In the genomic region with DNA sequence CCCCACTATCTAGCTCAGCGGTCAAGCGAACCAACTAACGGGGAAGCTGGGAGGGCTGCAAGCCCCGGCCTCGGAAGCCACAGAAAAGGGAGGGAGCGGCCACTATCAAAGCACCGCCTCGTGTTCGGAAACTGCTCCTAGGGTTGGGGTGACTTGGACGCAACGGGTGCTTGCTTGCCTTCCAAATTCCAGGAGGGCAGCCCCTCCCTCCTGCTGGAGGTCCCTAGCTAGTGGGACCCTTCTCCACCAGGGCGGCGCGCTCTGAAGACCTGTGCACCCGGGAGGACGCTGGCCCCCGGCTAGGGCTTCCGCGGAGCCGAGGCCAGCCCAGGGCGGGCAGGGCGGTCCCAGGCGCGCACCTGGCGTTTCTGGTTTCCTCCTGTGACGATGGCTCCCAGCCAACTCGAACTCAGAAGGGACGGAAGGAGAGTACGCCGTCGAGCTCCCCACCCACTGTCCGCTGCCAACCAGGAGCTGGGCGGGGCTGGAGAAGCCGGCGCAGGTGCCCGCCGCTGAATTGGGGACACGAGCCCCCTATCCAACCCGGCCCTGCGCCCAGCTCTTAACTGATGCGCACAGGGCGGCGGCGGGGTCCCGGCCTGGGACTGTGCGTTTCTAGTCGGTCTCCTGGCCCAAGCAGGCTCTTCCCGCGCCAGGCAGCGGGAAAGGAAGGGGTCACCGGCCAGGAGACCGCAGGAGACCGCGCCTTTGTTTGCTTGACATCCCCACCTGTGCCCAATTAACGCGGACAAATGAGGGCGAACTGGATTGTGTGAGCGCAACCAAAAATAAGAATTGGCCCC, we compare ENCODE assay signal across 9 mouse cellular contexts. TPM values are rescaled to one million over a fixed set of nuclear protein-coding genes. Genes with fewer than 3 reads are reported as not detected.
A peak's percentile ranks its signal among the peaks of the same experiment; 100 is the strongest.
DNase-seq lines count a peak whose midpoint lies in the region; ATAC-seq and TF ChIP-seq lines count a peak whose summit lies in the region.
"Had no signal": no experiment of that assay in that cellular context is flagged by ENCODE, and none has a peak within 500 bp of the region (broad histone marks: within the 10 kb centered on the region; RNA-seq: fewer than 3 reads in every experiment).

No protein-coding gene starts in this region.

- peak; percentile 86 for DNase-seq in kidney, postnatal 10 days
- DNase-seq in yolk sac, embryonic 10.5 days (ENCODE audit: low spot score), result peak; percentile 52

- H3K4me1 ChIP-seq in erythroblast, embryonic 14.5 days (ENCODE audit: control insufficient read depth), result peaks cover 4% of the 10 kb centered on the region; the same call in 1 of the 2 replicates
- peaks cover 21% of the 10 kb centered on the region for H3K4me1 ChIP-seq in heart, embryonic 15.5 days (replicated peaks)
- H3K4me1 ChIP-seq in small intestine, adult 2 months (ENCODE audit: control insufficient read depth, insufficient read depth, insufficient read length, low read length), result peaks cover 22% of the 10 kb centered on the region

- peaks cover 15% of the 10 kb centered on the region for H3K27me3 ChIP-seq in erythroblast, embryonic 14.5 days (ENCODE audit: control insufficient read depth)
- H3K27me3 ChIP-seq in heart, embryonic 15.5 days, result peaks cover 10% of the 10 kb centered on the region
- H3K27me3 ChIP-seq in small intestine, adult 2 months (ENCODE audit: control insufficient read depth, insufficient read depth, low read length), result no peaks in the 10 kb centered on the region

- no peaks in the 10 kb centered on the region for H3K79me2 ChIP-seq in macrophage (ENCODE audit: inconsistent target)

- peak; percentile 80; the same call in 1 of the 2 replicates for TF ChIP-seq POLR2A in small intestine, adult 2 months (IDR thresholded peaks at IDR 0.05; ENCODE audit: low read depth, low read length)

- no peak for TF ChIP-seq CTCF in small intestine, adult 2 months (IDR thresholded peaks at IDR 0.05; ENCODE audit: extremely low read depth, insufficient read length, insufficient replicate concordance, low read depth, low read length)

- no peaks in the 10 kb centered on the region for H3K36me3 ChIP-seq in erythroblast, embryonic 14.5 days (ENCODE audit: control insufficient read depth)
- no peaks in the 10 kb centered on the region for H3K36me3 ChIP-seq in heart, embryonic 15.5 days
- H3K36me3 ChIP-seq in macrophage (ENCODE audit: inconsistent target), result no peaks in the 10 kb centered on the region
- H3K36me3 ChIP-seq in small intestine, adult 2 months (ENCODE audit: control insufficient read depth, insufficient read depth, low read length), result no peaks in the 10 kb centered on the region

- H3K9ac ChIP-seq in heart, embryonic 15.5 days, result peak overlapping the region; percentile 62

- peak overlapping the region; percentile 94 for H3K4me2 ChIP-seq in heart, embryonic 15.5 days

- ATAC-seq in erythroblast, adult 5-6 weeks (replicated peaks; ENCODE audit: low FRiP score, poor library complexity, severe bottlenecking), result no peak
- ATAC-seq in common myeloid progenitor, adult 5-6 weeks (replicated peaks; ENCODE audit: low read depth, poor library complexity, severe bottlenecking), result peak; percentile 76
- ATAC-seq in heart, embryonic 15.5 days (replicated peaks; ENCODE audit: insufficient number of reproducible peaks, insufficient read depth, low FRiP score, low read depth), result peak; percentile 53

- H3K4me3 ChIP-seq in erythroblast, embryonic 14.5 days (replicated peaks), result peak overlapping the region; percentile 46
- H3K4me3 ChIP-seq in heart, embryonic 15.5 days, result peak overlapping the region; percentile 55
- peak overlapping the region; percentile 16; the same call in 1 of the 2 replicates for H3K4me3 ChIP-seq in macrophage (ENCODE audit: inconsistent target)
- H3K4me3 ChIP-seq in small intestine, adult 2 months (ENCODE audit: low read depth, low read length), result peak overlapping the region; percentile 76

- WGBS in heart, embryonic 15.5 days, result under 1% methylated on average over 58 of the region's 58 CpGs
- 5% methylated on average over 58 of the region's 58 CpGs for WGBS in macrophage (ENCODE audit: missing documents)
- 1% methylated on average over 58 of the region's 58 CpGs for WGBS in small intestine, adult 2 months

- H3K27ac ChIP-seq in heart, embryonic 15.5 days, result peak overlapping the region; percentile 29; the same call in 1 of the 2 replicates
- H3K27ac ChIP-seq in macrophage, result no peak overlapping the region
- peak overlapping the region; percentile 93 for H3K27ac ChIP-seq in small intestine, adult 2 months (ENCODE audit: insufficient read depth, low read depth, low read length)

- no peaks in the 10 kb centered on the region for H3K9me3 ChIP-seq in erythroblast, embryonic 14.5 days (ENCODE audit: control insufficient read depth, low read length)
- H3K9me3 ChIP-seq in heart, embryonic 15.5 days (replicated peaks), result no peaks in the 10 kb centered on the region

RNA-seq across cellular contexts. Expression of a gene that starts 18.5 kb away (rescaled TPM):
- not detected in 2 replicates for polyA plus RNA-seq in erythroblast, embryonic 14.5 days (2012)
- not detected in 2 replicates for total RNA-seq in erythroblast, adult 5-6 weeks (2015; ENCODE audit: low replicate concordance)
- not detected in 2 replicates for total RNA-seq in erythroblast, adult 5-6 weeks (2017; ENCODE audit: low replicate concordance)
- total RNA-seq in common myeloid progenitor, adult 5-6 weeks (2017), result not detected in 2 replicates
- polyA plus RNA-seq in heart, embryonic 15.5 days (2015; fragmentation: Nextera tagmentation; extraction: Ambion mirVana), result 0.59 and 1.1 TPM in 2 replicates
- not detected for total RNA-seq in macrophage (2018; cell fraction: chromatin; rRNA removed)
- not detected for total RNA-seq in macrophage (2018; cell fraction: cytosol; rRNA removed)
- not detected for total RNA-seq in macrophage (2018; cell fraction: nucleus; rRNA removed)
- not detected in 3 replicates for polyA plus RNA-seq in macrophage (2018)
- polyA plus RNA-seq in small intestine, adult 2 months (2012; rRNA removed), result 5.2 and 9.1 TPM in 2 replicates
- polyA plus RNA-seq: C2C12 had no signal

RNA-seq across cellular contexts. Expression of a gene that starts 32.1 kb away (rescaled TPM):
- 0.90 and 0.96 TPM in 2 replicates for polyA plus RNA-seq in erythroblast, embryonic 14.5 days (2012)
- total RNA-seq in erythroblast, adult 5-6 weeks (2015; ENCODE audit: low replicate concordance), result 5.2 and 7.7 TPM in 2 replicates
- 11.6 and 16.0 TPM in 2 replicates for total RNA-seq in erythroblast, adult 5-6 weeks (2017; ENCODE audit: low replicate concordance)
- total RNA-seq in common myeloid progenitor, adult 5-6 weeks (2017), result 34.1 and 42.2 TPM in 2 replicates
- polyA plus RNA-seq in heart, embryonic 15.5 days (2015; fragmentation: Nextera tagmentation; extraction: Ambion mirVana), result 11.6 and 19.4 TPM in 2 replicates
- total RNA-seq in macrophage (2018; cell fraction: chromatin; rRNA removed), result 10 to 100 TPM in 23 of 26 experiments, 1 to 10 TPM in 3; 7.7 to 54.9 (median 30.5) TPM
- total RNA-seq in macrophage (2018; cell fraction: cytosol; rRNA removed), result 1 to 10 TPM; 1.8 to 6.8 (median 3.8) TPM
- total RNA-seq in macrophage (2018; cell fraction: nucleus; rRNA removed), result 10 to 100 TPM in 21 of 26 experiments, 1 to 10 TPM in 5; 5.4 to 66.4 (median 19.7) TPM
- 3.9 to 7.6 TPM (median 5.1 TPM) in 3 replicates for polyA plus RNA-seq in macrophage (2018)
- 7.4 and 8.3 TPM in 2 replicates for polyA plus RNA-seq in small intestine, adult 2 months (2012; rRNA removed)

RNA-seq across cellular contexts. Expression of a gene that starts 51.7 kb away (rescaled TPM):
- polyA plus RNA-seq in erythroblast, embryonic 14.5 days (2012), result not detected in 2 replicates
- 16.5 TPM in 1 of 2 replicates, not detected in the other for total RNA-seq in erythroblast, adult 5-6 weeks (2015; ENCODE audit: low replicate concordance)
- 2.3 and 2.9 TPM in 2 replicates for total RNA-seq in erythroblast, adult 5-6 weeks (2017; ENCODE audit: low replicate concordance)
- 6.1 and 9.8 TPM in 2 replicates for total RNA-seq in common myeloid progenitor, adult 5-6 weeks (2017)
- polyA plus RNA-seq in heart, embryonic 15.5 days (2015; fragmentation: Nextera tagmentation; extraction: Ambion mirVana), result 1.9 and 2.9 TPM in 2 replicates
- not detected for total RNA-seq in macrophage (2018; cell fraction: chromatin; rRNA removed)
- under 1 TPM in 11 of 26 experiments, not detected in 15; 0.14 to 0.42 (median 0.22) TPM for total RNA-seq in macrophage (2018; cell fraction: cytosol; rRNA removed)
- under 1 TPM in 2 of 26 experiments, not detected in 24; 0.46 to 0.56 TPM for total RNA-seq in macrophage (2018; cell fraction: nucleus; rRNA removed)
- polyA plus RNA-seq in macrophage (2018), result 0.29 to 0.30 TPM in 2 of 3 replicates, not detected in the other
- polyA plus RNA-seq in small intestine, adult 2 months (2012; rRNA removed), result 3.9 and 6.1 TPM in 2 replicates

RNA-seq across cellular contexts. Expression of a gene that starts 52.6 kb away (rescaled TPM):
- polyA plus RNA-seq in erythroblast, embryonic 14.5 days (2012), result 0.10 TPM in 2 replicates
- not detected in 2 replicates for total RNA-seq in erythroblast, adult 5-6 weeks (2015; ENCODE audit: low replicate concordance)
- total RNA-seq in erythroblast, adult 5-6 weeks (2017; ENCODE audit: low replicate concordance), result not detected in 2 replicates
- 0.05 TPM in 1 of 2 replicates, not detected in the other for total RNA-seq in common myeloid progenitor, adult 5-6 weeks (2017)
- 0.19 and 0.30 TPM in 2 replicates for polyA plus RNA-seq in heart, embryonic 15.5 days (2015; fragmentation: Nextera tagmentation; extraction: Ambion mirVana)
- 1 to 10 TPM in 1 of 26 experiments, under 1 TPM in 14, not detected in 11; 0.22 to 1.0 (median 0.33) TPM for total RNA-seq in macrophage (2018; cell fraction: chromatin; rRNA removed)
- under 1 TPM in 6 of 26 experiments, not detected in 20; 0.03 to 0.07 (median 0.06) TPM for total RNA-seq in macrophage (2018; cell fraction: cytosol; rRNA removed)
- 1 to 10 TPM in 1 of 26 experiments, under 1 TPM in 11, not detected in 14; 0.12 to 1.1 (median 0.24) TPM for total RNA-seq in macrophage (2018; cell fraction: nucleus; rRNA removed)
- not detected in 3 replicates for polyA plus RNA-seq in macrophage (2018)
- polyA plus RNA-seq in small intestine, adult 2 months (2012; rRNA removed), result 0.10 and 0.33 TPM in 2 replicates

Comparison
In these comparisons a context has a peak if more than half of its experiments do, and no peak if none do; other contexts are left out.
1. H3K4me3 ChIP-seq: peak in every context shown above with its lines; median percentile 76 in small intestine, adult 2 months; 55 in heart, embryonic 15.5 days; 46 in erythroblast, embryonic 14.5 days; 16 in macrophage.